ENCODE assay signal across 1 mouse cellular context in genomic region chrX:7680057-7680412, GRCm38 (mm10).
TF ChIP-seq lines count a peak whose summit lies in the region.

No protein-coding gene starts in this region.

TF ChIP-seq in CH12.LX, 34 proteins besides CTCF, POLR2A, EP300 and RAD21 (continued from another document):
- TF ChIP-seq BHLHE40 (IDR thresholded peaks at IDR 0.05; ENCODE audit: low read depth, low read length) (no peak), CHD2 (IDR thresholded peaks at IDR 0.05; ENCODE audit: low read length) (no peak), CHD1 (IDR thresholded peaks at IDR 0.05; ENCODE audit: low read depth, low read length) (no peak), MXI1 (IDR thresholded peaks at IDR 0.05; ENCODE audit: low read depth, low read length) (no peak), POLR2AphosphoS2 (IDR thresholded peaks at IDR 0.05; ENCODE audit: low read depth, low read length) (no peak)
